Mouse (Mus musculus) testis, adult 2 months (tissue): ENCODE results near the gene Cd200r3.

Experiments used
- CTCF ChIP-seq: fragments of 200-500 bp; IDR thresholded peaks from 2 replicates; pipeline ENCODE4 v1.5.1; 2012; ENCODE audit warnings: low read depth, mild to moderate bottlenecking, inconsistent platforms, low read length, moderate library complexity; ENCODE audit not compliant: control insufficient read depth, insufficient read depth, insufficient replicate concordance
- POLR2A ChIP-seq: fragments of 200-500 bp; IDR thresholded peaks from 2 replicates; pipeline ENCODE4 v1.6.1; 2012; ENCODE audit warnings: low read depth, mild to moderate bottlenecking, inconsistent platforms, low read length, moderate library complexity; ENCODE audit not compliant: control insufficient read depth

GRCm38 (mm10) chr16:44994206-44994953 is 50.9 kb downstream of the Cd200r3 start:
- TF ChIP-seq CTCF (no peak), POLR2A (no peak)
